Mouse (Mus musculus): Measurements from ENCODE around the gene Rbm19.

Gene Rbm19

GRCm38 (mm10) chr5:120134000-120134399 is 17.7 kb downstream of the Rbm19 start:
- peak in 1 of 2 experiments; percentile 23 for DNase-seq (ENCODE audit: low spot score in 2 of 2)

- no peak for DNase-seq (ENCODE audit: low spot score in 2 of 2)
Measured at GRCm38 (mm10) chr5:120135337-120135736, 19.1 kb downstream of the Rbm19 start.

GRCm38 (mm10) chr5:120135823-120136222 is 19.6 kb downstream of the Rbm19 start:
- DNase-seq (ENCODE audit: low spot score in 2 of 2): no peak

- DNase-seq (ENCODE audit: low spot score in 2 of 2): no peak
Measured at GRCm38 (mm10) chr5:120136236-120136675, 20.0 kb downstream of the Rbm19 start.

GRCm38 (mm10) chr5:120137038-120137437 is 20.8 kb downstream of the Rbm19 start:
- no peak for DNase-seq (ENCODE audit: low spot score in 2 of 2)

- DNase-seq (ENCODE audit: low spot score in 2 of 2): no peak
Measured at GRCm38 (mm10) chr5:120137846-120138245, 21.6 kb downstream of the Rbm19 start.

- DNase-seq (ENCODE audit: low spot score in 2 of 2): no peak
Measured at GRCm38 (mm10) chr5:120138406-120138805, 22.1 kb downstream of the Rbm19 start.

GRCm38 (mm10) chr5:120139224-120139623 is 23.0 kb downstream of the Rbm19 start:
- no peak for DNase-seq (ENCODE audit: low spot score in 2 of 2)

GRCm38 (mm10) chr5:120143941-120144340 is 27.7 kb downstream of the Rbm19 start:
- no peak for DNase-seq (ENCODE audit: low spot score in 2 of 2)

- DNase-seq (ENCODE audit: low spot score in 2 of 2): no peak
Measured at GRCm38 (mm10) chr5:120145371-120146050, 29.2 kb downstream of the Rbm19 start.

- peak in 1 of 2 experiments; percentile 22 for DNase-seq (ENCODE audit: low spot score in 2 of 2)
Measured at GRCm38 (mm10) chr5:120146051-120146385, 29.8 kb downstream of the Rbm19 start.

- no peak for DNase-seq (ENCODE audit: low spot score in 2 of 2)
Measured at GRCm38 (mm10) chr5:120146909-120147308, 30.6 kb downstream of the Rbm19 start.

GRCm38 (mm10) chr5:120148246-120148645 is 32.0 kb downstream of the Rbm19 start:
- peak; percentile 42 to 43 for DNase-seq (ENCODE audit: low spot score in 2 of 2)

GRCm38 (mm10) chr5:120151145-120151544 is 34.9 kb downstream of the Rbm19 start:
- DNase-seq (ENCODE audit: low spot score in 2 of 2): no peak

- no peak for DNase-seq (ENCODE audit: low spot score in 2 of 2)
Measured at GRCm38 (mm10) chr5:120153140-120153539, 36.9 kb downstream of the Rbm19 start.

- DNase-seq (ENCODE audit: low spot score in 2 of 2): no peak
Measured at GRCm38 (mm10) chr5:120155672-120156071, 39.4 kb downstream of the Rbm19 start.

GRCm38 (mm10) chr5:120156166-120156909 is 40.1 kb downstream of the Rbm19 start:
- DNase-seq (ENCODE audit: low spot score in 2 of 2): no peak

- no peak for DNase-seq (ENCODE audit: low spot score in 2 of 2)
Measured at GRCm38 (mm10) chr5:120157115-120157514, 40.9 kb downstream of the Rbm19 start.

- DNase-seq (ENCODE audit: low spot score in 2 of 2): no peak
Measured at GRCm38 (mm10) chr5:120158476-120158875, 42.2 kb downstream of the Rbm19 start.

- DNase-seq (ENCODE audit: low spot score in 2 of 2): no peak
Measured at GRCm38 (mm10) chr5:120160923-120161658, 44.8 kb downstream of the Rbm19 start.

GRCm38 (mm10) chr5:120162689-120163088 is 46.4 kb downstream of the Rbm19 start:
- DNase-seq (ENCODE audit: low spot score in 2 of 2): no peak

GRCm38 (mm10) chr5:120163428-120163827 is 47.2 kb downstream of the Rbm19 start:
- no peak for DNase-seq (ENCODE audit: low spot score in 2 of 2)

Measured in right cerebral cortex, postnatal 36 days (tissue).